Comparison of ENCODE assay signal across 8 mouse cellular contexts in genomic region chr8:91069834-91070233, GRCm38 (mm10). TPM values are rescaled to one million over a fixed set of nuclear protein-coding genes. Genes with fewer than 3 reads are reported as not detected.
DNase-seq lines count a peak whose midpoint lies in the region; ATAC-seq lines count a peak whose summit lies in the region.

Rbl2 (plus strand) TSS chr8:91070057.

- H3K27me3 ChIP-seq in hindbrain, embryonic 15.5 days = no peaks in the 10 kb centered on the region

- peak within 1 kb of the TSS; percentile 69 for H3K4me2 ChIP-seq in hindbrain, embryonic 15.5 days

- H3K4me1 ChIP-seq in hindbrain, embryonic 15.5 days (replicated peaks) = peaks cover 23% of the 10 kb centered on the region

- DNase-seq in T-cell, adult 2 months (ENCODE audit: low spot score) = peak; percentile 94
- peak; percentile 96 to 98 for DNase-seq in cerebellum, postnatal 36 days
- DNase-seq in frontal cortex, postnatal 36 days (ENCODE audit: low spot score in 2 of 2) = peak; percentile 97 to 98
- peak; percentile 90 for DNase-seq in left cerebral cortex, adult 11 months (ENCODE audit: low spot score)
- peak; percentile 96 for DNase-seq in lung, postnatal 4 days
- peak; percentile 85 for DNase-seq in retina, postnatal 7 days (ENCODE audit: low read depth, low spot score)
- DNase-seq in urinary bladder, adult 2 months (ENCODE audit: low spot score) = peak; percentile 86

- H3K4me3 ChIP-seq in hindbrain, embryonic 15.5 days = peak within 1 kb of the TSS; percentile 79

- H3K27ac ChIP-seq in hindbrain, embryonic 15.5 days (replicated peaks) = peak within 1 kb of the TSS; percentile 84

- peak within 1 kb of the TSS; percentile 80 for H3K9ac ChIP-seq in hindbrain, embryonic 15.5 days

- WGBS in hindbrain, embryonic 15.5 days = under 1% methylated on average over 25 of the region's 25 CpGs

- peak; percentile 96 for ATAC-seq in hindbrain, embryonic 15.5 days (ENCODE audit: low FRiP score, low read depth)

- no peaks in the 10 kb centered on the region for H3K9me3 ChIP-seq in hindbrain, embryonic 15.5 days

- H3K36me3 ChIP-seq in hindbrain, embryonic 15.5 days = no peaks in the 10 kb centered on the region

RNA-seq across cellular contexts. Expression of gene Rbl2, which starts in this region (rescaled TPM):
- 21.3 and 22.0 TPM in 2 replicates for polyA plus RNA-seq in hindbrain, embryonic 15.5 days (2015; fragmentation: Nextera tagmentation; extraction: Ambion mirVana)
- 29.3 and 33.2 TPM in 2 replicates for polyA plus RNA-seq in urinary bladder, adult 2 months (2012; rRNA removed)

Comparison
In these comparisons a context has a peak if more than half of its experiments do, and no peak if none do; other contexts are left out.
1. Peak in every context shown above with its lines: DNase-seq, ATAC-seq, H3K4me3 ChIP-seq and H3K27ac ChIP-seq.